Mouse (Mus musculus) macrophage (primary cell): ENCODE data around the gene Trit1. TPM values are rescaled to one million over a fixed set of nuclear protein-coding genes. Genes with fewer than 3 reads are reported as not detected.

Experiments used
- H3K27ac ChIP-seq: fragments of 350-480 bp; formaldehyde crosslinking; 2 replicates; pipeline ENCODE4 v1.9.0; 2021
- H3K36me3 ChIP-seq: fragments of 350-480 bp; formaldehyde crosslinking; 2 replicates; pipeline ENCODE4 v1.9.0; 2021; ENCODE audit errors: inconsistent target
- H3K4me3 ChIP-seq: fragments of 350-480 bp; formaldehyde crosslinking; 2 replicates; pipeline ENCODE4 v1.9.0; 2021; ENCODE audit errors: inconsistent target
- H3K79me2 ChIP-seq: fragments of 350-480 bp; formaldehyde crosslinking; 2 replicates; pipeline ENCODE4 v1.9.0; 2021; ENCODE audit errors: inconsistent target
- WGBS: methylation state at CpG from one replicate; pipeline ENCODE4 v1.1.7; 2026; ENCODE audit warnings: inconsistent platforms; ENCODE audit not compliant: missing documents; 5-methylcytosine and 5-hydroxymethylcytosine counted together
- polyA plus RNA-seq: library from polyadenylated mRNA; stranded (reverse); fragments of 250-400 nt; gene quantifications from 3 replicates; pipeline ENCODE4 v1.2.4, GENCODE M21; 2018; ENCODE audit warnings: inconsistent platforms

Trit1 gene
- polyA plus RNA-seq, 1 experiment from 2014 or later: 5.4 TPM

DNA sequence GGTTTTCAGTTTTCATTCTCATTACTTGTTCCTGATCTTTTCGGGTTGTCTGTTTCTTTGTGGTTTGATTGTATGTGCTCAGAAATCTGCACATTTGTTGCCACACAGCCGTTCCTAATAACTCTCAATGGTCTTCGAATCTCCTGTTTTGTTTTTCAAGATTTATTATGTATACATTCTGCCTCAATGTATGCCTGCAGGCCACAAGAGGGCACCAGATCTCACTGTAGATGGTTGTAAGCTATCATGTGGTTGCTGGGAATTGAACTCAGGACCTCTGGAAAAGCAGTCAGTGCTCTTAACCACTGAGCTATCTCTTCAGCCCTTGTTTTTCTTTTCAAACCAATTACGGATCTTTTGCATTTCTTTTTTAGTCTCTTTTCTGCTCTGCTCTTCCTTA lies 70.0 kb downstream of the Trit1 start:
- Histone ChIP-seq H3K79me2 (no peaks in the 10 kb centered on the region), H3K36me3 (no peaks in the 10 kb centered on the region), H3K27ac (no peak overlapping the region), H3K4me3 (no peak overlapping the region)
- WGBS: 92% methylated on average over 4 of the region's 4 CpGs

DNA sequence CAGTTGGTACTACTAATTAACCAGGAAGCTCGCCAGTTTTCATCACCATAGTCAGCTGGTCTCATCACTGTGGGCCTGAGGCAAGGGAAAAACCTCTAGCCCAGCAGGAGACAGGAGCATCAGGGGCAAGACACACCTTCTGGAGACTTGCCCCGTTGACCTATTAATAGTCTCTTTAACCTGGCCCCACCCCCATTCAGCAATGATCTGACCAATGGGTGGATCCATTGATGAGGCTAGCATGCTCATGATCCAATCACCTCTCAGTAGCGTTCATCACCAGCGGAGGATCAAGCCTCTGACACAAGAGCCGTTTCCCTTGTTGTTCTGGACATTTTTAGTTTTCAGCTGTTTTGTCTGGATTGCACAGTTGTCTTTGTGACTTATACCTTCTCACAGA lies 76.2 kb downstream of the Trit1 start:
- 74% methylated on average over 5 of the region's 5 CpGs for WGBS
- Histone ChIP-seq H3K4me3 (no peak overlapping the region), H3K79me2 (no peaks in the 10 kb centered on the region), H3K27ac (no peak overlapping the region), H3K36me3 (no peaks in the 10 kb centered on the region)

DNA sequence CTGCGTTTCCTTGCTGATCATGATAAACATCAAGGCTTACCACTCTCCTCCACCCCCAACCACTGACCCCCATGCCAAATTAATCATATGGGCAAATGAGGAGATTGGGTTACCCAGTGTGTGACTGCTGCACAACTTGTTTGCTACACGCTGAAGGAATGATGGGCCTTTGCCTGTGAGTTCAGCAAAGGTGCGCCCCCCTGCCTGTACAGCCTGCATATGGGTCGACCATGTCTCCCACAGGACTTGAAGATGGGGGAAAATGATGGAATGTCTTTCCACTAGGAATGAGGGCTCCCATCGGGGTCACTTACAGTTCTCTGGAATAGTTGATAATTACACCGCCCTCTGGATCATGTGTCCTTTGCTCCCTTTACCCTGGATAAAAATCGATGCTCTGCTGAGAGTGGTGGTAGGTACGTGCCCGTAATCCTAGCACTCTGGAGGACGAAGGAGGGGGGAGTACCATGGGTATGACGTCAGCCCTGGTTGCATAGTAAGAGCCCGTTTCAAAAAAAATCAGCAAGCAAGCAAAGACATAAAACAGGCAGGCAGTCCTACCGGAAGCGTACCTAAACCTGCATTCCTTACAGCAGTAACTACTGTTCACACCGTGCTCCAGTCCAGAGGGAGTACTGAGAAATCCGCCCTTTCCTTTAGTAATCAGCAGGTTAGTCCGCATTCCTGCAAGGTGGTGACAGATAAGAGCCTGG lies 76.8 kb downstream of the Trit1 start:
- Histone ChIP-seq H3K27ac (no peak overlapping the region), H3K4me3 (no peak overlapping the region), H3K79me2 (no peaks in the 10 kb centered on the region), H3K36me3 (no peaks in the 10 kb centered on the region)
- 63% methylated on average over 17 of the region's 17 CpGs for WGBS

- Histone ChIP-seq H3K4me3 (no peak overlapping the region), H3K36me3 (no peaks in the 10 kb centered on the region), H3K79me2 (no peaks in the 10 kb centered on the region), H3K27ac (no peak overlapping the region)
- WGBS: 78% methylated on average over 8 of the region's 9 CpGs
Measured at GRCm38 (mm10) chr4:123093869-123094268, 77.5 kb downstream of the Trit1 start.

Other genes with a start within 250 kb of the Trit1 start
- gene Ppt1, start 180.4 kb upstream of the Trit1 start, polyA plus RNA-seq: 97.1 to 164 TPM (median 112 TPM) in 3 replicates
- 402 to 842 TPM (median 678 TPM) in 3 replicates for gene Cap1, start 130.5 kb upstream of the Trit1 start, polyA plus RNA-seq
- gene Mfsd2a, start 55.4 kb upstream of the Trit1 start, polyA plus RNA-seq: not detected in 3 replicates
- gene Mycl, start 20.9 kb upstream of the Trit1 start, polyA plus RNA-seq: 0.07 to 0.16 TPM (median 0.09 TPM) in 3 replicates
- not detected in 3 replicates for gene Bmp8b, start 88.6 kb downstream of the Trit1 start, polyA plus RNA-seq
- not detected in 3 replicates for gene Oxct2b, start 99.7 kb downstream of the Trit1 start, polyA plus RNA-seq
- 15.4 to 29.9 TPM (median 15.6 TPM) in 3 replicates for gene Ppie, start 123.4 kb downstream of the Trit1 start, polyA plus RNA-seq
- not detected in 3 replicates for gene Hpcal4, start 166.6 kb downstream of the Trit1 start, polyA plus RNA-seq
- not detected in 3 replicates for gene Nt5c1a, start 184.9 kb downstream of the Trit1 start, polyA plus RNA-seq
- not detected in 3 replicates for gene Heyl, start 217.0 kb downstream of the Trit1 start, polyA plus RNA-seq
- gene Pabpc4, start 245.8 kb downstream of the Trit1 start, polyA plus RNA-seq: 18.6 to 41.2 TPM (median 28.6 TPM) in 3 replicates